Mouse (Mus musculus): ENCODE data around the gene Ptpra.

GRCm38 (mm10) chr2:130496931-130497330 is 46.9 kb downstream of the Ptpra start:
- TF ChIP-seq CTCF (conservative IDR thresholded peaks at IDR 0.05 in 1 of 2, IDR thresholded peaks at IDR 0.05 in 1 of 2; ENCODE audit: low read depth in 2 of 2, low read length in 2 of 2) (no peak), JUN (IDR thresholded peaks at IDR 0.05; ENCODE audit: insufficient read depth, low read depth, low read length) (no peak), MAX (IDR thresholded peaks at IDR 0.05; ENCODE audit: low read length) (no peak)

All from CH12.LX (cell line).